Mouse (Mus musculus) embryonic facial prominence, embryonic 15.5 days (tissue): ENCODE measurements around the gene Rgs3. TPM values are rescaled to one million over a fixed set of nuclear protein-coding genes. Genes with fewer than 3 reads are reported as not detected.
A peak's percentile ranks its signal among the peaks of the same experiment; 100 is the strongest.

Source experiments
- ATAC-seq: fragments of 200-750 bp; cut with Nextera tagmentation; 2 replicates; pipeline ENCODE4 v1.8.0; 2017; ENCODE audit warnings: low read depth, moderate TSS enrichment; ENCODE audit not compliant: insufficient number of reproducible peaks, low FRiP score, low TSS enrichment
- H3K27ac ChIP-seq: fragments of 300-500 bp; sonication (generic); replicated peaks from 2 replicates; pipeline ENCODE4 v1.5.1; 2015; ENCODE audit warnings: mild to moderate bottlenecking, inconsistent platforms
- H3K27me3 ChIP-seq: fragments of 300-500 bp; sonication (generic); 2 replicates; pipeline ENCODE4 v1.6.1; 2015; ENCODE audit warnings: inconsistent platforms
- H3K36me3 ChIP-seq: fragments of 300-500 bp; sonication (generic); 2 replicates; pipeline ENCODE4 v1.6.1; 2015; ENCODE audit warnings: mild to moderate bottlenecking, inconsistent platforms
- H3K4me1 ChIP-seq: fragments of 300-500 bp; sonication (generic); 2 replicates; pipeline ENCODE4 v1.6.1; 2015; ENCODE audit warnings: inconsistent platforms
- H3K4me2 ChIP-seq: fragments of 300-500 bp; sonication (generic); replicated peaks from 2 replicates; pipeline ENCODE4 v1.6.1; 2015; ENCODE audit warnings: mild to moderate bottlenecking, inconsistent platforms
- H3K4me3 ChIP-seq: fragments of 300-500 bp; sonication (generic); replicated peaks from 2 replicates; pipeline ENCODE4 v1.5.1; 2015; ENCODE audit warnings: mild to moderate bottlenecking, inconsistent platforms
- H3K9ac ChIP-seq: fragments of 300-500 bp; sonication (generic); 2 replicates; pipeline ENCODE4 v1.6.1; 2015; ENCODE audit warnings: inconsistent platforms
- H3K9me3 ChIP-seq: fragments of 300-500 bp; sonication (generic); replicated peaks from 2 replicates; pipeline ENCODE4 v1.6.1; 2016; ENCODE audit warnings: inconsistent platforms
- WGBS: fragments of 180-500 bp; shearing (Covaris S2); methylation state at CpG from one replicate; pipeline ENCODE4 v1.1.7; 2015; 5-methylcytosine and 5-hydroxymethylcytosine counted together
- polyA plus RNA-seq: library from polyadenylated mRNA; unstranded; fragments of >200 nt; fragmentation: Nextera tagmentation; extraction: Ambion mirVana; gene quantifications from 2 replicates; pipeline ENCODE4 v1.2.1, GENCODE M21; 2015

Rgs3 gene
- polyA plus RNA-seq, 1 experiment from 2014 or later: 65.0 TPM

GRCm38 (mm10) chr4:62695946-62696345, 136.3 kb downstream of the Rgs3 start:
- Histone ChIP-seq H3K9me3 (no peaks in the 10 kb centered on the region), H3K4me3 (no peak overlapping the region), H3K36me3 (peaks cover 36% of the 10 kb centered on the region), H3K27me3 (no peaks in the 10 kb centered on the region), H3K9ac (no peak overlapping the region), H3K4me1 (peaks cover 63% of the 10 kb centered on the region), H3K27ac (no peak overlapping the region), H3K4me2 (no peak overlapping the region)
- ATAC-seq: no peak
- 72% methylated on average over 13 of the region's 13 CpGs for WGBS

DNA sequence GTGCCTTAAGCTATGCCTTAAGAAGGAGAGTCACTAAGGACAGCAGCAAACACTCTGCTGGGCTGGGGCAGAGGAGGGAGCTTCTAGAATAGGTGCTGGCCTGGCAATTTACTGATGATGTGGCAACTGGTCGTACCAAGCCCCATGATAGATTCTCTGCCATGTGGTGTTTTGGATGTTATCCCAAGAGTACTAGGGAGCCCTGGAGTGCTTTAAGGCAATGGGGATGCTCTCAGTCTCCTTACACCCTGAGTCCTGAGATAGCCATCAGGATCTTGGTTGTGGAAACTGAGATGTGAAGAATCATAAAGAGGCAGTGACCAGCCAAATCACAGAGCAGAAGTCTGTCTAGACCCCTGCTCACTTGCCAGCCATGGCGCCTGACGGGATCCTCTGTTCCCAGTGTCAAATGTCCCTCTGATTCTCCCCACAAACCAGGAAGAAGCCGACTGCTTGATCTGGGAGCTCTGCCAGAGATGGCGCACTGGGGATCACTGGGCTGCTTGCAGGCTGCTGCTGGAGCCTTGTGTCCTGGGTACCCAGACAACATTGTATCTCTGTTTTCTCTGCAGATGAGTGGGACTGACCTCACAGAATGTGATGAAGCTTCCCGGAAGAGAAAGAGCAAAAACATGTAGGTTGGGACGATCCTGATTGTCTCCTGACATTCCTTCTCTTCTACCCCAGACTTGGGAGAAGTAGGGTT, 137.2 kb downstream of the Rgs3 start:
- Histone ChIP-seq H3K36me3 (peaks cover 38% of the 10 kb centered on the region), H3K9ac (no peak overlapping the region), H3K27ac (peak overlapping the region; percentile 24; the same call in 1 of the 2 replicates), H3K4me3 (no peak overlapping the region), H3K27me3 (no peaks in the 10 kb centered on the region), H3K4me1 (peaks cover 69% of the 10 kb centered on the region), H3K9me3 (no peaks in the 10 kb centered on the region), H3K4me2 (no peak overlapping the region)
- no peak for ATAC-seq
- 62% methylated on average over 7 of the region's 7 CpGs for WGBS

GRCm38 (mm10) chr4:62697469-62697868, 137.8 kb downstream of the Rgs3 start:
- Histone ChIP-seq H3K27me3 (no peaks in the 10 kb centered on the region), H3K9ac (peak overlapping the region; percentile 10; the same call in 1 of the 2 replicates), H3K4me1 (peaks cover 69% of the 10 kb centered on the region), H3K36me3 (peaks cover 34% of the 10 kb centered on the region), H3K4me2 (no peak overlapping the region), H3K27ac (peak overlapping the region; percentile 56; the same call in 1 of the 2 replicates), H3K4me3 (no peak overlapping the region), H3K9me3 (no peaks in the 10 kb centered on the region)
- ATAC-seq: peak; percentile 56
- WGBS: 18% methylated on average over 2 of the region's 2 CpGs

GRCm38 (mm10) chr4:62698521-62698920, 138.9 kb downstream of the Rgs3 start:
- Histone ChIP-seq H3K27ac (peak overlapping the region; percentile 71; the same call in 1 of the 2 replicates), H3K4me2 (no peak overlapping the region), H3K27me3 (no peaks in the 10 kb centered on the region), H3K9ac (no peak overlapping the region), H3K4me3 (no peak overlapping the region), H3K36me3 (peaks cover 37% of the 10 kb centered on the region), H3K4me1 (peaks cover 76% of the 10 kb centered on the region), H3K9me3 (no peaks in the 10 kb centered on the region)
- ATAC-seq: no peak
- 57% methylated on average over 3 of the region's 3 CpGs for WGBS

- WGBS: 5% methylated on average over 10 of the region's 10 CpGs
- H3K4me1 ChIP-seq: peaks cover 82% of the 10 kb centered on the region
Observed at GRCm38 (mm10) chr4:62699191-62699812, 139.7 kb downstream of the Rgs3 start.

DNA sequence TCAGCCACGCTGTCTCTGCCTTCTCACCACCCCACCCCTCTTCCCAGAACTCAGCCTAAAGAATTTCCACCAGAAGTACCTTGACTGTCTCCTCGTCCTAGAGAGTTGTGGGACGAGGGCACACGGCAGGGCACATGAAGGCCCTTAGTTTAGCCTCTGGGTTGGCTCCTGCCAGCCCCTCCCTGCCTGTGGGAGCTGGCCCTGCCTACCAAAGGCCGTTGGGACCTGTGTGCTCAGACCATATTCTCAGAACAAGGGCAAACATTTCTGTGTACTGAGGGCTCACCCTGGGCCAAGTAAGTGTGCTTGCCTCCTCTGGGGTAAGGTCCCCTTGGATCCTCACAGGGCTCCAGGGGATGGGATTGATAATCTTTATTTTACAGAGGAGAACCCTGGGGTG, 140.8 kb downstream of the Rgs3 start:
- WGBS: 72% methylated on average over 5 of the region's 5 CpGs

More at GRCm38 (mm10) chr4:62699191-62699812, 139.7 kb downstream of the Rgs3 start:
- Histone ChIP-seq H3K27me3 (no peaks in the 10 kb centered on the region), H3K27ac (peak overlapping the region; percentile 71), H3K9ac (peak overlapping the region; percentile 28), H3K36me3 (peaks cover 35% of the 10 kb centered on the region), H3K4me2 (peak overlapping the region; percentile 63), H3K4me3 (peak overlapping the region; percentile 52), H3K9me3 (no peaks in the 10 kb centered on the region)
- ATAC-seq: peak; percentile 91

DNA sequence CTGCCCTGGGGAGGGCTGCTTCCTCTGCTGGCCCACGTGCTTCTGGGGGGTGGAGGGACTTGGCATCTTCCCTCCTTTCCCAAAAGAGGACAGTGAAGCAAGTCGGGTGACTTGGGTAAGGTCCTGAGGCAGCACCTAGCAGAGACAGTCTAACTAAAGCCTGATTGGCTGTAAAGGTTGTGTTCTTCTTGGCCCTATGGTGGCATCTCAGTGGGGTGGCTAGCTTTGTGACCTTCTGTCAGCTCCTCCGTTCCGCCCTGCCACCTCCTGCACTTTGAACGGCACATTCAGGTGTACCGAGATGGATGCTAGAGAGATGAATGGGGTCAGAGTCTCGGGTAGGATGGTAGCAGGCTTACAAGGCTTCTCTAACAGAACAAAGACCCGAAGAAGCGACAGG, 143.5 kb downstream of the Rgs3 start:
- WGBS: 78% methylated on average over 9 of the region's 9 CpGs
- no peak overlapping the region for H3K4me2 ChIP-seq
- peaks cover 71% of the 10 kb centered on the region for H3K4me1 ChIP-seq
- H3K4me3 ChIP-seq: no peak overlapping the region
- H3K9ac ChIP-seq: no peak overlapping the region
- no peak for ATAC-seq
- H3K36me3 ChIP-seq: peaks cover 31% of the 10 kb centered on the region
- no peaks in the 10 kb centered on the region for H3K9me3 ChIP-seq
- no peaks in the 10 kb centered on the region for H3K27me3 ChIP-seq
- H3K27ac ChIP-seq: no peak overlapping the region

More for the DNA sequence above, 140.8 kb downstream of the Rgs3 start:
- peak overlapping the region; percentile 52 for H3K4me3 ChIP-seq
- no peaks in the 10 kb centered on the region for H3K27me3 ChIP-seq
- peaks cover 31% of the 10 kb centered on the region for H3K36me3 ChIP-seq
- ATAC-seq: no peak
- no peaks in the 10 kb centered on the region for H3K9me3 ChIP-seq
- H3K27ac ChIP-seq: peak overlapping the region; percentile 71; the same call in 1 of the 2 replicates
- peak overlapping the region; percentile 63 for H3K4me2 ChIP-seq
- H3K4me1 ChIP-seq: peaks cover 87% of the 10 kb centered on the region
- peak overlapping the region; percentile 28 for H3K9ac ChIP-seq

- WGBS: 90% methylated on average over 13 of the region's 13 CpGs
- H3K27ac ChIP-seq: peak overlapping the region; percentile 18; the same call in 1 of the 2 replicates
- H3K36me3 ChIP-seq: peaks cover 31% of the 10 kb centered on the region
- H3K4me1 ChIP-seq: peaks cover 61% of the 10 kb centered on the region
- H3K4me3 ChIP-seq: no peak overlapping the region
- H3K4me2 ChIP-seq: no peak overlapping the region
- no peaks in the 10 kb centered on the region for H3K9me3 ChIP-seq
- no peak overlapping the region for H3K9ac ChIP-seq
- no peak for ATAC-seq
- H3K27me3 ChIP-seq: no peaks in the 10 kb centered on the region
Observed at GRCm38 (mm10) chr4:62704204-62704603, 144.6 kb downstream of the Rgs3 start.

GRCm38 (mm10) chr4:62705013-62705412, 145.4 kb downstream of the Rgs3 start:
- H3K9me3 ChIP-seq: no peaks in the 10 kb centered on the region
- WGBS: 60% methylated on average over 10 of the region's 10 CpGs
- 0 out of 2 replicates have a peak, but pooled peaks have one; percentile 22 for ATAC-seq
- peak overlapping the region; percentile 18 for H3K27ac ChIP-seq
- peaks cover 31% of the 10 kb centered on the region for H3K36me3 ChIP-seq
- H3K4me1 ChIP-seq: peaks cover 53% of the 10 kb centered on the region
- no peak overlapping the region for H3K4me3 ChIP-seq
- no peak overlapping the region for H3K4me2 ChIP-seq
- H3K27me3 ChIP-seq: no peaks in the 10 kb centered on the region
- H3K9ac ChIP-seq: no peak overlapping the region

GRCm38 (mm10) chr4:62705749-62706148, 146.1 kb downstream of the Rgs3 start:
- Histone ChIP-seq H3K27ac (peak overlapping the region; percentile 18), H3K4me1 (peaks cover 46% of the 10 kb centered on the region), H3K36me3 (peaks cover 25% of the 10 kb centered on the region), H3K9ac (no peak overlapping the region), H3K4me2 (no peak overlapping the region), H3K27me3 (no peaks in the 10 kb centered on the region), H3K9me3 (no peaks in the 10 kb centered on the region), H3K4me3 (no peak overlapping the region)
- ATAC-seq: no peak
- 37% methylated on average over 3 of the region's 3 CpGs for WGBS

DNA sequence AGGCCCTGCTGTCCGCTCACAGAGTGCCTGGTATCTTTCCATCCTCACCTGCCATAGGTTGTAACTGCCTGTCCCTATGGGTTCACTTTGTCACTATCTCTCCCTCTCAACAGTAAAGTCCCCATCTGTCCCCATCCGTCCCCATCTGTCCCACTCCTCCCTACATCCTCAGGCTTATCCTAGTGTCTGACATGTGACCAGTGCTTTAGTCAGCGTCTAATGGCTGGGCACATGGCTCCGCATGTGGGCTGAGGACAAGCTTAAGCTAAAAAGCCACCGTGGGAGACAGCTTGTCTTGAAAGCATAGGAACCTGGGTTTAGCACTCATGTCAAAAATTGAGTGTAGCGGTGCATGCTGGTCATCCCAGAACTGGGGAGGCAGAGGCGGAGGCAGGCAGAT, 148.4 kb downstream of the Rgs3 start:
- Histone ChIP-seq H3K36me3 (peaks cover 11% of the 10 kb centered on the region), H3K9me3 (no peaks in the 10 kb centered on the region), H3K4me1 (peaks cover 32% of the 10 kb centered on the region), H3K27me3 (no peaks in the 10 kb centered on the region), H3K4me3 (no peak overlapping the region), H3K4me2 (no peak overlapping the region), H3K27ac (no peak overlapping the region), H3K9ac (no peak overlapping the region)
- WGBS: 84% methylated on average over 7 of the region's 7 CpGs
- ATAC-seq: no peak
